Mouse (Mus musculus) ES-Bruce4 (cell line): ENCODE results near the gene Selenoi.

ENCODE experiments used
- CTCF ChIP-seq: IDR thresholded peaks from one replicate; pipeline ENCODE4 v1.8.1; 2011; ENCODE audit warnings: low read depth, low read length
- EP300 ChIP-seq: IDR thresholded peaks from 2 replicates; pipeline ENCODE4 v1.6.1; 2011; ENCODE audit warnings: low read depth, low read length; ENCODE audit not compliant: insufficient read depth

- no peak for TF ChIP-seq CTCF
- no peak for TF ChIP-seq EP300
Measured at GRCm38 (mm10) chr5:30285944-30286799, 53.8 kb downstream of the Selenoi start.
